13 mouse cellular contexts compared by ENCODE assay signal in the genomic region with DNA sequence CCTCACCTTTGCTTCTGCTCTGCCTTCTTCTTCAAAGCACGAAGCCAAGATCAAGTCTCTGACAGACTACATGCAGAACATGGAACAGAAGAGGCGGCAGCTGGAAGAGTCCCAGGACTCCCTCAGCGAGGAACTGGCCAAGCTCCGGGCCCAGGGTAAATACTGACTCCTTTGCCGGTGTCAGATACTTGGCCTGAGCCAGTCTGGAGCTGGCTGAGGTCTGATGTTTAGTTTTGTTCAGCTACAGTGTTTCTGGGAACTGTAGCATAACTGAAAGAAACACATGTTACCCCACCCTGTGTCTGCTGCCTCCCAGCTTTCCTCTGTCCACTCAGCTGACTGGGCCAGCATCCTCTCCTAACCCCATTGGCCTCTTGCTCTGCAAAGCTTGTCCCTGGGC. TPM values are rescaled to one million over a fixed set of nuclear protein-coding genes. Genes with fewer than 3 reads are reported as not detected.
DNase-seq lines count a peak whose midpoint lies in the region; ATAC-seq lines count a peak whose summit lies in the region.
"Had no signal": no experiment of that assay in that cellular context is flagged by ENCODE, and none has a peak within 500 bp of the region (broad histone marks: within the 10 kb centered on the region; RNA-seq: fewer than 3 reads in every experiment).

No protein-coding gene starts in this region.

- H3K4me3 ChIP-seq in heart, embryonic 16.5 days (ENCODE audit: low read length) = no peak overlapping the region
- H3K4me3 ChIP-seq in heart, embryonic 12.5 days = no peak overlapping the region
- no peak overlapping the region for H3K4me3 ChIP-seq in midbrain, embryonic 14.5 days (replicated peaks; ENCODE audit: low read depth, low read length)
- no peak overlapping the region for H3K4me3 ChIP-seq in midbrain, embryonic 16.5 days (ENCODE audit: low read depth, low read length)
- H3K4me3 ChIP-seq in stomach, embryonic 15.5 days (replicated peaks) = no peak overlapping the region
- H3K4me3 ChIP-seq: forebrain, embryonic 15.5 days; myocyte had no signal

- H3K9ac ChIP-seq in heart, embryonic 16.5 days (ENCODE audit: low read length) = no peak overlapping the region
- no peak overlapping the region for H3K9ac ChIP-seq in heart, embryonic 12.5 days
- H3K9ac ChIP-seq in midbrain, embryonic 14.5 days (replicated peaks; ENCODE audit: low read length) = 0 out of 2 replicates have a peak overlapping the region, but pooled peaks have one; percentile 26
- no peak overlapping the region for H3K9ac ChIP-seq in midbrain, embryonic 16.5 days (ENCODE audit: low read depth, low read length)
- no peak overlapping the region for H3K9ac ChIP-seq in stomach, embryonic 15.5 days
- H3K9ac ChIP-seq: forebrain, embryonic 15.5 days had no signal

- H3K36me3 ChIP-seq in heart, embryonic 16.5 days (ENCODE audit: control insufficient read depth, insufficient read depth) = no peaks in the 10 kb centered on the region
- H3K36me3 ChIP-seq in heart, embryonic 12.5 days = no peaks in the 10 kb centered on the region
- peaks cover 68% of the 10 kb centered on the region for H3K36me3 ChIP-seq in midbrain, embryonic 14.5 days (ENCODE audit: control insufficient read depth, insufficient read depth, low read length)
- peaks cover 11% of the 10 kb centered on the region for H3K36me3 ChIP-seq in midbrain, embryonic 16.5 days (ENCODE audit: control insufficient read depth, insufficient read depth, low read length)
- no peaks in the 10 kb centered on the region for H3K36me3 ChIP-seq in stomach, embryonic 15.5 days

- no peak overlapping the region for H3K4me2 ChIP-seq in heart, embryonic 16.5 days (ENCODE audit: low read depth, low read length)
- no peak overlapping the region for H3K4me2 ChIP-seq in heart, embryonic 12.5 days
- no peak overlapping the region for H3K4me2 ChIP-seq in midbrain, embryonic 14.5 days (ENCODE audit: low read length)
- H3K4me2 ChIP-seq in midbrain, embryonic 16.5 days (ENCODE audit: low read length) = no peak overlapping the region
- H3K4me2 ChIP-seq in stomach, embryonic 15.5 days = no peak overlapping the region
- H3K4me2 ChIP-seq: forebrain, embryonic 15.5 days had no signal

- no peaks in the 10 kb centered on the region for H3K27me3 ChIP-seq in heart, embryonic 16.5 days (ENCODE audit: control insufficient read depth, insufficient read depth, low read length)
- H3K27me3 ChIP-seq in heart, embryonic 12.5 days (replicated peaks) = no peaks in the 10 kb centered on the region
- no peaks in the 10 kb centered on the region for H3K27me3 ChIP-seq in midbrain, embryonic 14.5 days (ENCODE audit: control insufficient read depth, insufficient read depth, low read length)
- H3K27me3 ChIP-seq in midbrain, embryonic 16.5 days (ENCODE audit: control insufficient read depth, insufficient read depth, low read depth, low read length) = no peaks in the 10 kb centered on the region
- no peaks in the 10 kb centered on the region for H3K27me3 ChIP-seq in stomach, embryonic 15.5 days (replicated peaks)
- H3K27me3 ChIP-seq: forebrain, embryonic 15.5 days had no signal

- peaks cover 6% of the 10 kb centered on the region; the same call in 1 of the 2 replicates for H3K4me1 ChIP-seq in heart, embryonic 16.5 days (ENCODE audit: control insufficient read depth, insufficient read depth, low read length)
- H3K4me1 ChIP-seq in heart, embryonic 12.5 days (replicated peaks) = 0 out of 2 replicates have a peak, but pooled peaks cover 4% of the 10 kb centered on the region
- H3K4me1 ChIP-seq in midbrain, embryonic 14.5 days (ENCODE audit: control insufficient read depth, insufficient read depth, low read length) = no peaks in the 10 kb centered on the region
- H3K4me1 ChIP-seq in midbrain, embryonic 16.5 days (ENCODE audit: control insufficient read depth, insufficient read depth, low read length) = peaks cover 12% of the 10 kb centered on the region
- H3K4me1 ChIP-seq in stomach, embryonic 15.5 days = peaks cover 9% of the 10 kb centered on the region; the same call in 1 of the 2 replicates

- H3K9me3 ChIP-seq in heart, embryonic 16.5 days (replicated peaks; ENCODE audit: control insufficient read depth, low read length) = no peaks in the 10 kb centered on the region
- no peaks in the 10 kb centered on the region for H3K9me3 ChIP-seq in heart, embryonic 12.5 days (replicated peaks)
- H3K9me3 ChIP-seq in midbrain, embryonic 14.5 days (ENCODE audit: control insufficient read depth, low read length) = no peaks in the 10 kb centered on the region
- H3K9me3 ChIP-seq in midbrain, embryonic 16.5 days (replicated peaks; ENCODE audit: control insufficient read depth, low read length, poor library complexity, severe bottlenecking) = no peaks in the 10 kb centered on the region
- no peaks in the 10 kb centered on the region for H3K9me3 ChIP-seq in stomach, embryonic 15.5 days
- H3K9me3 ChIP-seq: forebrain, embryonic 15.5 days had no signal

- H3K27ac ChIP-seq in heart, embryonic 16.5 days (ENCODE audit: low read length) = no peak overlapping the region
- no peak overlapping the region for H3K27ac ChIP-seq in heart, embryonic 12.5 days (ENCODE audit: poor library complexity, severe bottlenecking)
- H3K27ac ChIP-seq in midbrain, embryonic 14.5 days (replicated peaks; ENCODE audit: low read depth, low read length) = no peak overlapping the region
- H3K27ac ChIP-seq in midbrain, embryonic 16.5 days (ENCODE audit: low read length) = no peak overlapping the region
- H3K27ac ChIP-seq in stomach, embryonic 15.5 days = peak overlapping the region; percentile 19; the same call in 1 of the 2 replicates
- H3K27ac ChIP-seq: forebrain, embryonic 15.5 days; macrophage had no signal

- 60% methylated on average over 5 of the region's 5 CpGs for WGBS in heart, embryonic 16.5 days
- WGBS in heart, embryonic 12.5 days = 84% methylated on average over 5 of the region's 5 CpGs
- WGBS in midbrain, embryonic 14.5 days = 92% methylated on average over 5 of the region's 5 CpGs
- WGBS in midbrain, embryonic 16.5 days = 91% methylated on average over 5 of the region's 5 CpGs
- WGBS in stomach, embryonic 15.5 days = 44% methylated on average over 5 of the region's 5 CpGs

- peak; percentile 11; the same call in 1 of the 2 replicates for ATAC-seq in heart, embryonic 16.5 days (replicated peaks; ENCODE audit: extremely low read depth, insufficient read depth, low FRiP score)
- no peak for ATAC-seq in heart, embryonic 12.5 days (ENCODE audit: insufficient number of reproducible peaks, low FRiP score)
- no peak for ATAC-seq in midbrain, embryonic 14.5 days (ENCODE audit: low FRiP score, low TSS enrichment)
- ATAC-seq in midbrain, embryonic 16.5 days = no peak
- peak; percentile 48; the same call in 1 of the 2 replicates for ATAC-seq in stomach, embryonic 15.5 days (ENCODE audit: insufficient read depth, low FRiP score, low read depth)
- ATAC-seq: forebrain, embryonic 15.5 days had no signal

- no peak for DNase-seq in midbrain, embryonic 14.5 days
- DNase-seq in cerebellum, adult 9-11 months = peak; percentile 85
- DNase-seq in thymus, postnatal 25 days = no peak
- no peak for DNase-seq in adrenal gland, postnatal 10 days
- DNase-seq: B cell, adult 2 months had no signal

RNA-seq across cellular contexts. Expression of a gene that starts 48.4 kb away (rescaled TPM):
- 1.9 and 2.3 TPM in 2 replicates for polyA plus RNA-seq in heart, embryonic 16.5 days (2015; fragmentation: Nextera tagmentation; extraction: Ambion mirVana)
- 2.6 and 3.8 TPM in 2 replicates for polyA plus RNA-seq in heart, embryonic 12.5 days (2016; fragmentation: Nextera tagmentation; extraction: Ambion mirVana)
- polyA plus RNA-seq in midbrain, embryonic 14.5 days (2014; fragmentation: Nextera tagmentation; extraction: Ambion mirVana) = 8.7 and 9.7 TPM in 2 replicates
- polyA plus RNA-seq in midbrain, embryonic 16.5 days (2015; fragmentation: Nextera tagmentation; extraction: Ambion mirVana) = 13.3 and 20.5 TPM in 2 replicates
- 18.0 and 18.1 TPM in 2 replicates for polyA plus RNA-seq in stomach, embryonic 15.5 days (2015; fragmentation: Nextera tagmentation; extraction: Ambion mirVana)
- under 1 TPM in 1 of 2 experiments, not detected in 1; 0.24 TPM for total RNA-seq in adrenal gland, postnatal 10 days (2021)
- total RNA-seq: MEL had no signal
- polyA plus RNA-seq: macrophage had no signal

Comparison
In these comparisons a context has a peak if more than half of its experiments do, and no peak if none do; other contexts are left out.
1. ATAC-seq: peak in heart, embryonic 16.5 days (single experiment) and stomach, embryonic 15.5 days (single experiment); none in heart, embryonic 12.5 days (single experiment), midbrain, embryonic 14.5 days (single experiment) and midbrain, embryonic 16.5 days (single experiment).